Mouse (Mus musculus): ENCODE data around the gene Tmem178b.

- TF ChIP-seq POLR2A (IDR thresholded peaks at IDR 0.05; ENCODE audit: borderline replicate concordance, control insufficient read depth, low read depth, low read length) (no peak), CTCF (IDR thresholded peaks at IDR 0.05; ENCODE audit: control insufficient read depth, insufficient read depth, low read length) (no peak)
Measured at GRCm38 (mm10) chr6:39899231-39899630, 26.2 kb downstream of the Tmem178b start.
